Mouse (Mus musculus) forebrain, postnatal 0 days (tissue): ENCODE results near the gene Pde11a. TPM values are rescaled to one million over a fixed set of nuclear protein-coding genes. Genes with fewer than 3 reads are reported as not detected.

Experiments used
- ATAC-seq: fragments of 200-750 bp; cut with Nextera tagmentation; 2 replicates; pipeline ENCODE4 v1.8.0; 2017; ENCODE audit warnings: mild to moderate bottlenecking, moderate library complexity
- DNase-seq: peaks from one replicate; pipeline ENCODE4 v3.0.0-alpha.2; 2015
- H3K27ac ChIP-seq: fragments of 300-500 bp; sonication (generic); 2 replicates; pipeline ENCODE4 v1.5.1; 2014; ENCODE audit warnings: low read depth, mild to moderate bottlenecking, antibody characterized with exemption, low read length, moderate library complexity, mixed read lengths
- H3K27me3 ChIP-seq: fragments of 300-500 bp; sonication (generic); 2 replicates; pipeline ENCODE4 v1.6.1; 2014; ENCODE audit warnings: mild to moderate bottlenecking, low read length, mixed read lengths; ENCODE audit not compliant: insufficient read depth
- H3K36me3 ChIP-seq: fragments of 300-500 bp; sonication (generic); 2 replicates; pipeline ENCODE4 v1.6.1; 2014; ENCODE audit warnings: mild to moderate bottlenecking, moderate library complexity; ENCODE audit not compliant: insufficient read depth
- H3K4me1 ChIP-seq: fragments of 300-500 bp; sonication (generic); 2 replicates; pipeline ENCODE4 v1.6.1; 2014; ENCODE audit warnings: antibody characterized with exemption; ENCODE audit not compliant: insufficient read depth
- H3K4me2 ChIP-seq: fragments of 300-500 bp; sonication (generic); 2 replicates; pipeline ENCODE4 v1.6.1; 2014; ENCODE audit warnings: low read depth, mild to moderate bottlenecking, moderate library complexity
- H3K4me3 ChIP-seq: fragments of 300-500 bp; sonication (generic); 2 replicates; pipeline ENCODE4 v1.5.1; 2014; ENCODE audit warnings: low read depth, low read length, mixed read lengths
- H3K9ac ChIP-seq: fragments of 300-500 bp; sonication (generic); 2 replicates; pipeline ENCODE4 v1.6.1; 2014; ENCODE audit warnings: mild to moderate bottlenecking
- H3K9me3 ChIP-seq: fragments of 300-500 bp; sonication (generic); 2 replicates; pipeline ENCODE4 v1.6.1; 2016; ENCODE audit warnings: low read length
- CTCF ChIP-seq: sonication (generic); IDR thresholded peaks from 2 replicates; pipeline ENCODE4 v1.5.1; 2016; ENCODE audit warnings: antibody characterized with exemption, control low read depth, low read depth
- WGBS: fragments of 180-500 bp; shearing (Covaris S2); extraction: QIAGEN DNeasy Blood & Tissue Kit; methylation state at CpG from one replicate; pipeline ENCODE4 v1.1.7; 2014; 5-methylcytosine and 5-hydroxymethylcytosine counted together
- microRNA-seq, 2 experiments: library from miRNA; unstranded; fragments of <30 nt; microRNA quantifications; one replicate each; pipeline ENCODE4; 2016
- polyA plus RNA-seq: library from polyadenylated mRNA; unstranded; fragments of >200 nt; fragmentation: Nextera tagmentation; extraction: Ambion mirVana; gene quantifications from 2 replicates; pipeline ENCODE4 v1.2.1, GENCODE M21; 2015
- total RNA-seq: library from RNA; depleted of rRNA; stranded (reverse); fragments of >200 nt; gene quantifications from 2 replicates; pipeline ENCODE4 v1.2.3, GENCODE M21; 2014; rRNA removed

Pde11a gene
- total and polyA plus RNA-seq, 2 experiments from 2014 or later, result 0.86 to 1.0 TPM

DNA sequence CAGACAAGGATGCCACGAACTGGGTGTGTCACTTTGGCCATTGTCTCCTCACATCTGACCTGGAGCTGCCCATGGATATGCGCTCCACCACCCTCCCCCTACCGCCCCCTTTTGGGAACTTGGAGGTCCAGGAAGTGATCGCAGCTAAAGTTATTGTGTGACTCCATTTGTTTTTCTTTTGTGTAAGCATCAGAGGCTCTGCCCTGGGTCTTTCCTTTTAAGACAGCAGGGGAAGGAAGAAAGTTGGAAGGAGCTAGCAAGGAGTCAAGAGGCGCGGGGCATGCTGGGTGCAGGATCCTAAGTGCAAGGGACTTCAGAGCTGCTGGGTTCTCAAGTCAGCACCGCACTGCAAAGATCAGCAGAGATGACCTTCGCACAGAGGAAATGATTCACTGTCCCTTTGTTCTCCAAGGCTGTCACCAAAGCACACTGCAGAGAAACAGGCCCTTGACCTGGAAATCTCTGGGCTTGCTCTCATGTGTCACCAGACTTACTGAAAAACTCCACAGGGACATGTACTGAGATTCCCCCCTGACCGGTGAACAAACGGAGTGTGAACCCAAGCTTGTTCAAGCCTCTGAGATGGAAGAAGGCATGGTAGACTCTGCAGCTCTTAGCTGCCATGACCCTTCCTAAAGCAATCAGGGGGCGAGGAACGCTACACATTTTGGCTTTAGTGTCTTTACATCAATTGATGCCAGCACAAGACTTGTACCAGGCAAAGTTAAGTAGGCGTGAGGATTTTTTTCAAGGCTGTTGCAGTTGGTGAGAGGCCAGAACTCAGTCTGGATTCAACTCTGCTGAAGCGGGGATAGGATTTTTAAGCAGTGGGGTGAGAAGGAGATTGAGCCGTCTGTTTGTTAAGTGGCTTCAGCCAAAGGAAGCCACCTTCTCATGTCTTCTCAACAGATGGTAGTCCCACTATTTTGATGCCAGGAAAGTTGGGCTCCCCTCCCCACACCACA is 377.9 kb downstream of the Pde11a start:
- Histone ChIP-seq H3K9ac (no peak overlapping the region), H3K27me3 (no peaks in the 10 kb centered on the region), H3K9me3 (no peaks in the 10 kb centered on the region), H3K36me3 (no peaks in the 10 kb centered on the region), H3K4me1 (peaks cover 22% of the 10 kb centered on the region), H3K4me3 (no peak overlapping the region), H3K27ac (peak overlapping the region; percentile 40), H3K4me2 (peak overlapping the region; percentile 42; the same call in 1 of the 2 replicates)
- no peak for TF ChIP-seq CTCF
- DNase-seq (peak; percentile 55), ATAC-seq (no peak; the same call in 1 of the 2 replicates)
- WGBS, result 52% methylated on average over 15 of the region's 15 CpGs

DNA sequence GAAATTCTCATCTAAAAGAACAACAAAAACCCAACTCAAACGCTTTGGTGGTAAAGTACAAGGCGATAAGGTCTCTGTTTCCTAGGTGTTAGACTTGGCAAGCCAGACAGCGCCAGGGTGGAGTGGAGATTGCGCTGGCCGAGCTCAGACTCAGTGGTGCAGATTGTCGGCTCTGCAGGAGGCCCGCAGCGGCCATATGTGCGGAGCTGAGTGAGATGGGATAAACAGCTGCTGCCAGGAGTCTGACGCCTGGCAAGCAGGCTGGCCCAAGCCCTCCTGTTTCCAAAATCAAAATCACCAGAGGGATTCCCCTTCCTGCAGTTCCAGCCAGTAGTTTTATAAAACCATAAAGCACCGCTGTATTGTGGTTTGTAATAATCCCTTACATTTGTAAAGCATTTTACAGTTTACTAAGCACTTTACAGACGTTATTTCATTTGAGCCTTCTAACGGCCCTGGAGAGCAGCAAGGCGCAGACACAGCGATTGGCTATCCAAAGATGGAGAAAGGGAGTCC is 378.7 kb downstream of the Pde11a start:
- WGBS, result 9% methylated on average over 15 of the region's 15 CpGs
- Histone ChIP-seq H3K36me3 (no peaks in the 10 kb centered on the region), H3K4me3 (no peak overlapping the region), H3K27ac (peak overlapping the region; percentile 40), H3K9ac (no peak overlapping the region), H3K27me3 (no peaks in the 10 kb centered on the region), H3K4me1 (peaks cover 21% of the 10 kb centered on the region), H3K9me3 (no peaks in the 10 kb centered on the region), H3K4me2 (peak overlapping the region; percentile 42)
- DNase-seq (peak; percentile 65), ATAC-seq (peak; percentile 52; the same call in 1 of the 2 replicates)
- TF ChIP-seq CTCF, result no peak

DNA sequence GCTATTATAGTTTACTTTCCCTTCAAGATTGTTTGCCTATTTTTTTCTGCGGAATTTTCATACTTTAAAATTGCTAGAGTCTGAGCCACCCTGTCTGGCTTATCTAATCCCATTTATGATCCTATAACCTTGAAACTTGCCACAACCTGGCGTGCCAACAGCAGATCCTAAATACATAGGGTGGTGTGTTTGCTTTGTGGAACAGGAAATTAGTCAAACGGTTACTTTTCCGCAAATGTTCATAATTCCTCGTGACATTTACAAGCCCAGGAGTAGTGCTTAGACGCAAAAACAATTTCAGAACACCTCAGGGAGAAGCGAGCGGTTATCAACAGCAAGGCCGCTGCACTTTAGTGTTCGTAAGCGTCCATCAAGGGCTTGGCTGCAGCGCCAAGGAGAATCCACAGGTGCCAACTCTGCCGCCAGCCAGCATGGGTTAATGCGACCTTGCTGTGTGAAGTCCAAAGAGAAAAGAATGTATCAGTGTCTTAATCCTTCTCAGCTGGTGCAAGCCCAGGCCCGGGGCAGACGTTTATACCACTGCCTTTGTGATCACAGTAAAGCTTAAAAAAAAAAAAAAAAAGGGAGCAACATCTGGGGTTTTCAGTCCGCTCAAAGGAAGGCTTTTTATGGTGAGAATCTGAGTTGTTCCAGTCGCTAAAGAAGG is 379.3 kb downstream of the Pde11a start:
- no peaks in the 10 kb centered on the region for H3K36me3 ChIP-seq
- 0 out of 2 replicates have a peak overlapping the region, but pooled peaks have one; percentile 40 for H3K27ac ChIP-seq
- 25% methylated on average over 18 of the region's 18 CpGs for WGBS
- peaks cover 15% of the 10 kb centered on the region for H3K4me1 ChIP-seq
- DNase-seq, result no peak
- H3K9me3 ChIP-seq, result no peaks in the 10 kb centered on the region
- H3K27me3 ChIP-seq, result no peaks in the 10 kb centered on the region
- no peak overlapping the region for H3K4me3 ChIP-seq
- H3K9ac ChIP-seq, result 0 out of 2 replicates have a peak overlapping the region, but pooled peaks have one; percentile 10
- H3K4me2 ChIP-seq, result peak overlapping the region; percentile 42
- no peak for ATAC-seq
- no peak for TF ChIP-seq CTCF

DNA sequence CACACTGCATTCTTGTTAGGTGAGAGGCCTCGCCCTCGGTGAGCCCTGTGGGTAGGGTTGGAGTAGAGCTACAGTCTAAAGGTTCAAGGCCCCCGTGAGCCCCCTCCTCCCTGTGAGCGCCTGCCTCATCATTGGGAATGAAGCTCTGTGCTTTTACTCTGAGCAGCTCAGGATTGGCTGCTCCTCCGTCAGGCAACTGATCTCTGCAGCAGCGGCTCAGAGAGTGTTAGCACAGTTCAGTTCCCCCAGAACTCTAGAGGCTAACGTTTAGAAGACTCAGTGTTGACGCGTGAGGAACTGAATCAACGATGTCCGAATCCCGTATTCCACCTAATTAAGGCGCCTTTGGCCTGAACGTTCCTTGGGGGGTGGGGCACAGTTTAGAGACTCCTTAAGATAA is 382.9 kb downstream of the Pde11a start:
- no peaks in the 10 kb centered on the region for H3K36me3 ChIP-seq
- 50% methylated on average over 14 of the region's 14 CpGs for WGBS
- H3K9ac ChIP-seq, result no peak overlapping the region
- H3K9me3 ChIP-seq, result no peaks in the 10 kb centered on the region
- TF ChIP-seq CTCF, result no peak
- no peak overlapping the region for H3K4me3 ChIP-seq
- DNase-seq (no peak), ATAC-seq (no peak)
- H3K27me3 ChIP-seq, result no peaks in the 10 kb centered on the region
- H3K27ac ChIP-seq, result no peak overlapping the region
- no peak overlapping the region for H3K4me2 ChIP-seq
- H3K4me1 ChIP-seq, result peaks cover 13% of the 10 kb centered on the region

- no peaks in the 10 kb centered on the region for H3K27me3 ChIP-seq
- H3K4me2 ChIP-seq, result no peak overlapping the region
- WGBS, result 87% methylated on average over 5 of the region's 5 CpGs
- H3K36me3 ChIP-seq, result no peaks in the 10 kb centered on the region
- no peak overlapping the region for H3K4me3 ChIP-seq
- no peaks in the 10 kb centered on the region for H3K9me3 ChIP-seq
- TF ChIP-seq CTCF, result no peak
- no peak for ATAC-seq
- DNase-seq, result no peak
- no peak overlapping the region for H3K9ac ChIP-seq
- H3K27ac ChIP-seq, result no peak overlapping the region
- H3K4me1 ChIP-seq, result no peaks in the 10 kb centered on the region
Measured at GRCm38 (mm10) chr2:75953320-75953719, 385.3 kb downstream of the Pde11a start.

DNA sequence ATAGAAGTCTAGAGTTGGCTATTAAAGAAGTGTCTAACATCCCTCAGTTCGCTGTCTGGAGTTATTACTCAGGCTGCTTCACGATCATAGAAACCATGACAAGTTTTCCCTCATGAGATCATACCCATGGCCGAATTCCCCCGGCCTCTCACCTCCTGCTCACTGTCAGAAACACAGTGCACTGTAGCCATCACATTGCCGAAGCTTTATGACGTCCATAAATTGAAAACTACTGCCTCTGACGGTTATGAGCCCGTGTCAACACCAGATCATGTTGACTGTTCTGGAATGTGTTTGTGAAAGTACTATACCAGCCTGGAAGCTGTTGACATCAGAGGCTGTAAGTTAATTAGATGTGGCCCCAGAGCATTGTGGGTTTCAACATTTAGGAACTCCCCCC is 387.9 kb downstream of the Pde11a start:
- WGBS, result 92% methylated on average over 8 of the region's 8 CpGs
- no peak for DNase-seq
- Histone ChIP-seq H3K4me3 (no peak overlapping the region), H3K4me1 (no peaks in the 10 kb centered on the region), H3K9ac (no peak overlapping the region), H3K27ac (no peak overlapping the region), H3K27me3 (no peaks in the 10 kb centered on the region), H3K4me2 (no peak overlapping the region), H3K9me3 (no peaks in the 10 kb centered on the region), H3K36me3 (no peaks in the 10 kb centered on the region)
- ATAC-seq, result no peak
- no peak for TF ChIP-seq CTCF

Small RNAs within 50 kb of the gene (microRNA-seq; reads per million reads assigned to microRNA genes)
- gene Gm44337, result 0 reads per million in 2 experiments

Other genes with a start within 250 kb of the Pde11a start
- gene Cyct, start 21.7 kb upstream of the Pde11a start, total RNA-seq, result not detected in 2 replicates
- 0.34 TPM in 1 of 2 replicates, not detected in the other for gene Cyct, start 21.7 kb upstream of the Pde11a start, polyA plus RNA-seq
- 44.9 and 50.1 TPM in 2 replicates for gene Rbm45, start 31.2 kb upstream of the Pde11a start, total RNA-seq
- 17.1 TPM in 2 replicates for gene Rbm45, start 31.2 kb upstream of the Pde11a start, polyA plus RNA-seq
- 16.2 and 17.1 TPM in 2 replicates for gene Osbpl6, start 67.7 kb upstream of the Pde11a start, total RNA-seq
- gene Osbpl6, start 67.7 kb upstream of the Pde11a start, polyA plus RNA-seq, result 19.5 and 21.6 TPM in 2 replicates